Mouse (Mus musculus): ENCODE results near the gene Smbd1.

GRCm38 (mm10) chr16:32826521-32826920 is 16.2 kb upstream of the Smbd1 start:
- TF ChIP-seq CTCF (IDR thresholded peaks at IDR 0.05; ENCODE audit: low read depth) (no peak), EP300 (IDR thresholded peaks at IDR 0.05; ENCODE audit: low read depth) (no peak)

Data from heart, postnatal 0 days (tissue).